Mouse (Mus musculus) G1E-ER4 (cell line): Measurements from ENCODE around the gene Fat4. TPM values are rescaled to one million over a fixed set of nuclear protein-coding genes. Genes with fewer than 3 reads are reported as not detected.

Experiments
- GATA1 ChIP-seq: IDR thresholded peaks from one replicate; pipeline ENCODE4 v1.8.0; 2012; ENCODE audit warnings: low read length, inconsistent platforms
- polyA plus RNA-seq: library from polyadenylated mRNA; stranded (reverse); fragments of >175 nt; gene quantifications from 2 replicates; pipeline ENCODE4 v1.2.3, GENCODE M21; 2012

Gene Fat4
- polyA plus RNA-seq, 1 experiment, result not detected

GRCm38 (mm10) chr3:39036113-39036512 lies 149.4 kb downstream of the Fat4 start:
- TF ChIP-seq GATA1, result no peak

GRCm38 (mm10) chr3:39046425-39046824 lies 159.7 kb downstream of the Fat4 start:
- no peak for TF ChIP-seq GATA1

DNA sequence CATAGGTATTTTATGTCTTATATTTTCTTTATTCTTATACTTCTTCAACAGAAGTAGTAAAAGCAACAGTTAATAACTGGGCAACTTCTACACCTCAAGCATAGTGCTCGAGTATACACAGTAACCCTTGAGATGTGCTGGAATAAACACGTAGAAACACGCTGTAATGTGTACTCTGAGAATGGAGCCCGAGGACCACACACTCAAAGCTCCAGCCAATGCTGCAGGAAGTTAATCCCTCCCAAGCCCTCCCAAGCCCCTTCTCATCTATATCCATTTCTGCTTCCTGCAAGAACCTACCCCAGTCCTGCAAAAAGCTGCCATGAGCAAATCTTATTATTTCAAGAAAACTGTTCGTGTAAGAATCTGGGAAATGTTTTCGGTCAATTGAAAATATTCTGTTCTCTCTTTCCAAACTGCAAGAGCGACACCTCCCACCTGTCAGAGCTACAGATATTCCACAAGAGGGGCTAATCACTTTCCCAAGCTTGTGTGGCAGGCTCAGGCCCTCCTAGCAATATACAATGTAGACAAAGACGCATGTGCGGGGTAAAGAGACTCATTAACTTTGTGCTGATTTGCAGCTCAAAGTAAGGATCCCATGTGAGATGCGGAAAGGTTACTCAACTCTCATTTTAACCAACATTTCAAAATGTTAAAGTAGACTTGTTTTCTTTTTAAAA lies 161.0 kb downstream of the Fat4 start:
- no peak for TF ChIP-seq GATA1

DNA sequence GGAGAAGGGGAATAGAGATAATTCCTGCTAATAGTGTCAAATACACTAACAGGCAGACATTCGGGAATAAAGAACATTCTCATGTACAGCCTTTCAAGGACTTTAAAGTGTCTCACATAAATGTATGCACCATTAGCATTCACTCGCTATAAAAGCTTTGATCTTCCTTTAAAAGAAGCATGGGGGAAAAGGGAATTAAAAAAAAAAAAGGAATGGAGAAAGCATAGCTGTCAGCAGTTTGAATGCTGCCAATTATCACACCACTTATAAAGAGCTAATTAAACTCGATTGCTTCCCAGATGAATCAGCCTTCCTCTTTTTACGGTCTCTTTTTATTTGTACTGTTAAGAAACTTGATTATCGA lies 161.5 kb downstream of the Fat4 start:
- TF ChIP-seq GATA1, result no peak

- TF ChIP-seq GATA1, result no peak
These were observed 163.4 kb downstream of the Fat4 start for GRCm38 (mm10) chr3:39050130-39050529.

- TF ChIP-seq GATA1, result no peak
These were observed 166.3 kb downstream of the Fat4 start for GRCm38 (mm10) chr3:39053072-39053471.
